Mouse (Mus musculus): ENCODE data around the gene Insc. TPM values are rescaled to one million over a fixed set of nuclear protein-coding genes. Genes with fewer than 3 reads are reported as not detected.

The Insc gene
- polyA plus RNA-seq (2015; fragmentation: Illumina TruSeq; extraction: RNeasy Lipid Tissue Mini Kit (QIAGEN cat#74804); ENCODE audit: low read depth, low replicate concordance) = 6.6 TPM

DNA sequence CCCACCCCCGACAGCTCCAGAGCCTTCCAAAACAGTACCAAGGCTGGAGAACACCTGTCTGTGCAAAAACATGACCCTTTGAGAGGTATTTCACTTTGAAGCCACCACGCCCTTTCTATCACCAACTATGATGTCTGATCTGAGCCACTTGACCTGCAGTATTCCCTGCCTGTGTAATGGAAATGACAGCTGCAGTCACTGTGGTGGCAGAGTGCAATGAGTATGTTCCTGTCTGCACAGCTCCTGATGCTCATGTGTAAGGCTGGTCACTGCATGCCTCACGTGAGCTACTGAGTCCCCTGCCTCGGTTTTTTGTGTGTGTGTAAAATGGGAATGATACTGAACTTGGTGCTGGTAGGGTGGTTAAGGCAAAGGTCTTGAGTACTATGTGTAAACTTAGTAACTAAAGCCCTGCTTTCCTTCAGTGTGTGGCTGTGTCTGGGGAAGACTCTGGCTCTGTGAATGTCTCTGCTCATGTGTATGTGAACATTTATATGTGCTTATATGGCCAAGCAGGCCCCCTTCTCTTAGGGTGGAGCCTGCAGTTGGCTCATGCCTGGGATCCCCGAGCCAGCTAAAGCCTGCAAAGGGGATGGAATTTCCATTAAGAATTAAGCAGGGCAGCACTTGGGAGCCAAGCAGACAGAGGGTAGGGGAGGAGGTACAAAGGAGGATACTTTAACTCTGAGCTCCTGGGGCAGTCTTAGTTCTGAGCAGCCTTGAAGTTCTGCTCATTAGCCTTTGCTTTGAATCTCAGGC, at the start of gene Insc:
TSS of gene Insc (plus strand) at position 673 of the 759 bp plus-strand sequence.

DNA sequence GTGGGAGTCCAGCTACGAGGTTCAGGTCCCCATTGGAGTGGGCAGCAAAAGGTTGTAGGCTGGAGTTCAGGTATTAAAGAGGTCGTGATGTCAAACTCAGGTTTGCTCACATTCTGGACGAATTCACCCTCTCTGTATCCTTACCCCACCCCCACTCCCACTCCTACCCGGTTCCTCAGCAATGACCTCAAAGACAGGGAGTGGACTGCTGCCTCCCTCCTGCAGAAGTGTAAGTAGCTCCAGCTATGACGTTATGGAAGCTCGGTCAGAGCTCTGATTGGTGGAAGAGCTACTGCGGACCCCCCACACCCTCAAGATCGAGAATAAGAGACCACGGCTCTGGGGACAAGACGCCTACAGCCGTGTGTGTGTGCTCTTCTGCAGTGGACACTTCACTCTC, 25.2 kb upstream of the Insc start, which contains the start of gene Calcb:
TSS of gene Calcb (plus strand) at position 344 of the 400 bp plus-strand sequence.

Other genes with a start within 250 kb of the Insc start
- gene Cyp2r1, start 180.7 kb upstream of the Insc start, polyA plus RNA-seq (2015; fragmentation: Illumina TruSeq; extraction: RNeasy Lipid Tissue Mini Kit (QIAGEN cat#74804); ENCODE audit: low read depth, low replicate concordance) = 1.2 TPM
- gene Calca, start 107.3 kb upstream of the Insc start, polyA plus RNA-seq (2015; fragmentation: Illumina TruSeq; extraction: RNeasy Lipid Tissue Mini Kit (QIAGEN cat#74804); ENCODE audit: low read depth, low replicate concordance) = 6.5 TPM
- 0.86 TPM for gene Calcb, start 25.1 kb upstream of the Insc start, polyA plus RNA-seq (2015; fragmentation: Illumina TruSeq; extraction: RNeasy Lipid Tissue Mini Kit (QIAGEN cat#74804); ENCODE audit: low read depth, low replicate concordance)